Mouse (Mus musculus) forebrain, embryonic 16.5 days (tissue): ENCODE measurements around the gene Thbs4. TPM values are rescaled to one million over a fixed set of nuclear protein-coding genes. Genes with fewer than 3 reads are reported as not detected.
"Not testable (repeated sequence)": the region's sequence is repeated elsewhere in the genome, so short reads cannot be mapped to it uniquely, and the experiment has no call there.

Experiments
- ATAC-seq: fragments of 200-750 bp; cut with Nextera tagmentation; 2 replicates; pipeline ENCODE4 v1.8.0; 2017; ENCODE audit warnings: mild to moderate bottlenecking, moderate library complexity
- H3K27ac ChIP-seq: fragments of 300-500 bp; sonication (generic); 2 replicates; pipeline ENCODE4 v1.5.1; 2014; ENCODE audit warnings: low read length, control low read depth
- H3K27me3 ChIP-seq: fragments of 300-500 bp; sonication (generic); replicated peaks from 2 replicates; pipeline ENCODE4 v1.6.1; 2014; ENCODE audit warnings: low read length; ENCODE audit not compliant: control insufficient read depth, insufficient read depth
- H3K36me3 ChIP-seq: fragments of 300-500 bp; sonication (generic); 2 replicates; pipeline ENCODE4 v1.6.1; 2014; ENCODE audit not compliant: control insufficient read depth, insufficient read depth
- H3K4me1 ChIP-seq: fragments of 300-500 bp; sonication (generic); replicated peaks from 2 replicates; pipeline ENCODE4 v1.6.1; 2014; ENCODE audit warnings: low read length; ENCODE audit not compliant: control insufficient read depth, insufficient read depth
- H3K4me2 ChIP-seq: fragments of 300-500 bp; sonication (generic); 2 replicates; pipeline ENCODE4 v1.6.1; 2014; ENCODE audit warnings: mild to moderate bottlenecking, low read length, control low read depth
- H3K4me3 ChIP-seq: fragments of 300-500 bp; sonication (generic); replicated peaks from 2 replicates; pipeline ENCODE4 v1.5.1; 2014; ENCODE audit warnings: mild to moderate bottlenecking, low read length, control low read depth
- H3K9ac ChIP-seq: fragments of 300-500 bp; sonication (generic); replicated peaks from 2 replicates; pipeline ENCODE4 v1.6.1; 2014; ENCODE audit warnings: low read depth, low read length, control low read depth
- H3K9me3 ChIP-seq: fragments of 300-500 bp; sonication (generic); 2 replicates; pipeline ENCODE4 v1.6.1; 2016; ENCODE audit warnings: low read length; ENCODE audit not compliant: control insufficient read depth
- WGBS: fragments of 180-500 bp; shearing (Covaris S2); extraction: QIAGEN DNeasy Blood & Tissue Kit; methylation state at CpG from one replicate; pipeline ENCODE4 v1.1.7; 2014; 5-methylcytosine and 5-hydroxymethylcytosine counted together
- polyA plus RNA-seq: library from polyadenylated mRNA; unstranded; fragments of >200 nt; fragmentation: Nextera tagmentation; extraction: Ambion mirVana; gene quantifications from 2 replicates; pipeline ENCODE4 v1.2.1, GENCODE M21; 2015

Gene Thbs4
- polyA plus RNA-seq, result 0.86 and 1.0 TPM in 2 replicates

GRCm38 (mm10) chr13:92794462-92795214 is at the start of gene Thbs4:
Thbs4 (minus strand) TSS chr13:92794818.
- 4% methylated on average over 41 of the region's 45 CpGs for WGBS
- Histone ChIP-seq H3K27me3 (peaks cover 11% of the 10 kb centered on the region), H3K9me3 (no peaks in the 10 kb centered on the region), H3K27ac (no peak within 1 kb of the TSS), H3K4me1 (peaks cover 6% of the 10 kb centered on the region; the same call in 1 of the 2 replicates), H3K4me3 (peak within 1 kb of the TSS; percentile 28), H3K36me3 (no peaks in the 10 kb centered on the region), H3K9ac (peak within 1 kb of the TSS; percentile 12; the same call in 1 of the 2 replicates), H3K4me2 (peak within 1 kb of the TSS; percentile 58)
- ATAC-seq, result peak; percentile 54

- no peak overlapping the region for H3K27ac ChIP-seq
- WGBS, result 91% methylated on average over 4 of the region's 4 CpGs
- peaks cover 3% of the 10 kb centered on the region; the same call in 1 of the 2 replicates for H3K4me1 ChIP-seq
- no peak overlapping the region for H3K4me3 ChIP-seq
- no peaks in the 10 kb centered on the region for H3K36me3 ChIP-seq
- no peak overlapping the region for H3K4me2 ChIP-seq
- no peaks in the 10 kb centered on the region for H3K27me3 ChIP-seq
- ATAC-seq, result peak; percentile 33; the same call in 1 of the 2 replicates
- no peaks in the 10 kb centered on the region for H3K9me3 ChIP-seq
- no peak overlapping the region for H3K9ac ChIP-seq
These were observed 38.5 kb upstream of the Thbs4 start for GRCm38 (mm10) chr13:92833162-92833561.

GRCm38 (mm10) chr13:92828820-92829219 is 34.2 kb upstream of the Thbs4 start:
- WGBS, result 60% methylated on average over 10 of the region's 10 CpGs
- 0 out of 2 replicates have a peak, but pooled peaks have one; percentile 58 for ATAC-seq
- no peaks in the 10 kb centered on the region for H3K9me3 ChIP-seq
- H3K4me3 ChIP-seq, result no peak overlapping the region
- peaks cover 3% of the 10 kb centered on the region; the same call in 1 of the 2 replicates for H3K4me1 ChIP-seq
- H3K27me3 ChIP-seq, result no peaks in the 10 kb centered on the region
- no peak overlapping the region for H3K27ac ChIP-seq
- H3K4me2 ChIP-seq, result no peak overlapping the region
- H3K36me3 ChIP-seq, result no peaks in the 10 kb centered on the region
- H3K9ac ChIP-seq, result no peak overlapping the region

DNA sequence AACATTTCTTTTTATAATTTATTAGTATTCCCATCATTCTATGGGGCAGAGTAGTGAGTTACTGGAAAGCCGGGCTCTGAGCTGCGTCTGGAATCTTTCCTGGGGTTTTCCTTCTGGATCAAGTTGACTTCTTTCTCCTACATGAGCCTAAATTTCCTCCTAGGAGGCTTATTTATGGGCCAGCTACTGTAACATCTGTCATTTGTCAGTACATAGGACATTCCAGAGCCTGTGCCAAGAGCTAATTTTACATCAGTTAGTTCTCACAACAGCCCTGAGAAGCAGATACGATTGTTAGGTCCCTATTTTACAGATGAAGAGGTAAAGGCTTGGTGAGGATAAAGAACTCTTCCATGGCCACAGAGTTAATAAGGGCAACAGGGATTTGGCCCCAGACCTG is 22.7 kb upstream of the Thbs4 start:
- WGBS, result 86% methylated on average over 3 of the region's 3 CpGs
- no peaks in the 10 kb centered on the region for H3K36me3 ChIP-seq
- no peaks in the 10 kb centered on the region for H3K4me1 ChIP-seq
- H3K9ac ChIP-seq, result no peak overlapping the region
- no peaks in the 10 kb centered on the region for H3K27me3 ChIP-seq
- no peak overlapping the region for H3K4me3 ChIP-seq
- H3K27ac ChIP-seq, result no peak overlapping the region
- H3K4me2 ChIP-seq, result no peak overlapping the region
- no peaks in the 10 kb centered on the region for H3K9me3 ChIP-seq
- ATAC-seq, result no peak

GRCm38 (mm10) chr13:92816329-92816728 is 21.7 kb upstream of the Thbs4 start:
- Histone ChIP-seq H3K4me2 (no peak overlapping the region), H3K27me3 (no peaks in the 10 kb centered on the region), H3K4me3 (no peak overlapping the region), H3K4me1 (no peaks in the 10 kb centered on the region), H3K27ac (no peak overlapping the region), H3K36me3 (no peaks in the 10 kb centered on the region), H3K9me3 (no peaks in the 10 kb centered on the region), H3K9ac (no peak overlapping the region)
- ATAC-seq, result no peak
- 85% methylated on average over 5 of the region's 5 CpGs for WGBS

DNA sequence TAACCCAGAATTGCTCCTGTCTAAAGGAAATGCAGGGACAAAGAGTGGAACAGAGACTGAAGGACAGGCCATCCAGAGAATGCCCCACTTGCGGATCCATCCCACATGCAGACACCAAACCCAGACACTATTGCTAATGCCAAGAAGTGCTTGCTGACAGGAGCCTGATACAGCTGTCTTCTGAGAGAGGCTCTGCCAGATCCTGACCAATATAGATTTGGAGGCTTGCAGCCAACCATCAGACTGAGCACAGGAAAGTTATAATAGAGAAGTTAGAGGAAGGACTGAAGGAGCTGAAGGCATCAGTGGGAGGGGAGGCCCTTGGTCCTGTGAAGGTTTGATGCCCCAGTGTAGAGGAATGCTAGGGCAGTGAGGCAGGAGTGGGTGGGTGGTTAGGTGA is 16.0 kb upstream of the Thbs4 start:
- not testable (repeated sequence) for H3K36me3 ChIP-seq, H3K4me3 ChIP-seq, H3K27ac ChIP-seq, H3K27me3 ChIP-seq, H3K4me2 ChIP-seq, H3K9ac ChIP-seq, ATAC-seq, H3K4me1 ChIP-seq, H3K9me3 ChIP-seq
- WGBS, result 87% methylated on average over 1 of the region's 1 CpGs

DNA sequence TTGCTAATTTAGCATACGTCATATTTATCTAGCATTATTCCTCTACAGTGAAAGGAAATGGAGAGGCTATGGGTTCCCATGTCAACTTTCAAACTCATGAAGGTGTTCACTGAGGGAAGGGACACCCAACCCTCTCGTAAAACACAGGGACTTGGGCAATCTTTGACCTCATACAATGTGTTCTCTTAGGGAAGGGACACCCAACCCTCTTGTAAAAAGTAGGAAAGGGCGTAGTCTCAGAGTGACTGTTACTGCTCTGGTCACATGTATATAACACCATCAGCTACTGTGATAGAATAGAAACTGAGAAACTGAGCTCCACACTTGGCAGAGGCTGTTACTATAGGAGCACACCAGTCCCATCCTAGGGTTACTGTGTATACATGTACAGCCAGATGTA is 13.2 kb upstream of the Thbs4 start:
- no peak overlapping the region for H3K4me2 ChIP-seq
- H3K27ac ChIP-seq, result no peak overlapping the region
- no peaks in the 10 kb centered on the region for H3K36me3 ChIP-seq
- no peaks in the 10 kb centered on the region for H3K9me3 ChIP-seq
- H3K9ac ChIP-seq, result no peak overlapping the region
- H3K4me1 ChIP-seq, result no peaks in the 10 kb centered on the region
- 94% methylated on average over 3 of the region's 3 CpGs for WGBS
- no peak overlapping the region for H3K4me3 ChIP-seq
- no peak for ATAC-seq
- no peaks in the 10 kb centered on the region for H3K27me3 ChIP-seq

DNA sequence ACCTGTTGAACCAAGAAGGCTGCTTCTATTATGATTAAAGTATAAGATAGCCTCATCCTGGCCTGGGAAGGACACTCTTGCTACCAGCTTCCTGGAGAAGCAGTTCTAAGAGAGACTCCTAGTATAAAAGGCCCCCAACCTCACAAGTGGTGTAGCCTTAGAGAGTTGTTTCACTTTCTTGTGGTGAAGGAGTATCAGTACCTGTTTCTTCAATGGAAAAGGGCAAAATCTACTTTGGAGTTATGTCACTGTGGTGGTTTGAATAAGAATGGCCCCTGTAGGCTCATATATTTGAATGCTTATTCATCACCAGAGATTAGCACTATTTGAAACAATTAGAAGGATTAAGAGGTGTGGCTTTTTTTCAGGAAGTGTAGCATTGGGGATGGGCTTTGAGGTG is 12.2 kb upstream of the Thbs4 start:
- no peaks in the 10 kb centered on the region for H3K36me3 ChIP-seq
- no peaks in the 10 kb centered on the region for H3K9me3 ChIP-seq
- ATAC-seq, result no peak
- no peak overlapping the region for H3K4me2 ChIP-seq
- H3K9ac ChIP-seq, result no peak overlapping the region
- H3K27ac ChIP-seq, result no peak overlapping the region
- no peak overlapping the region for H3K4me3 ChIP-seq
- no peaks in the 10 kb centered on the region for H3K27me3 ChIP-seq
- no peaks in the 10 kb centered on the region for H3K4me1 ChIP-seq

DNA sequence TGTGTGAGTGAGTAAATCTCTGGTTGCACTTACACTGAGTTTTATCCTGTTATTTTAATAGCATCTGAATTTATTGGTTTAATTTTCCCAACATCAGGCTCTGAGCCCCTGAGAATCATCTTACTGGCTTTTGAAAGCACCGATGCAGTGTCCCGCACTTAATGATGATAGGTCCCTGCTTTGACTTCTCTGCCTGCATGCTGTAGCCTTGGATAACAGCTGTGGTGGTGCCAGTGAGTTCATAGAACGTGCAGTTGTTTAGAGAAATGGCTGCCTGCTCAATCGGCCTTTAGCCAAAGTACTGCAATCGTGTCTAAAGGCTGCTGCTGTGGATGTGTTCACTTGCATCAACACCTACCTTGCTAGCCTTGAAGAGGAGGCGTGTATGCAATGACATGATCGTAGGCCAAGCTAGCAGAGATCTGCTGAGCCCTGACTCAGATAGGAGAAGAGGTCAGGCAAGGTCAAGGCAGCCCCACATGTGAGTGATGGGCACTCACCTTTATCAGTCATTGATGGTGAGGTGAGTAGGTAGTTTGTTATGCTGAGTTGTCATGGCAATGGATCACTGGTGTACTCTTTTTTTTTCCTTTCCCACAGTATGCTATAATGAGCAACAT is 4.8 kb upstream of the Thbs4 start:
- Histone ChIP-seq H3K9ac (no peak overlapping the region), H3K4me3 (no peak overlapping the region), H3K36me3 (no peaks in the 10 kb centered on the region), H3K9me3 (no peaks in the 10 kb centered on the region), H3K4me2 (no peak overlapping the region), H3K27ac (no peak overlapping the region), H3K27me3 (peaks cover 6% of the 10 kb centered on the region), H3K4me1 (peaks cover 7% of the 10 kb centered on the region)
- no peak for ATAC-seq
- 81% methylated on average over 7 of the region's 7 CpGs for WGBS
